Mouse (Mus musculus) mammary gland, adult 2 months (tissue): ENCODE measurements around the gene Noct. TPM values are rescaled to one million over a fixed set of nuclear protein-coding genes. Genes with fewer than 3 reads are reported as not detected.

Experiments
- polyA plus RNA-seq: library from polyadenylated mRNA; depleted of rRNA; stranded (reverse); fragments of >200 nt; gene quantifications from 2 replicates; pipeline ENCODE4 v1.2.3, GENCODE M21; 2012; ENCODE audit warnings: low replicate concordance; rRNA removed

The Noct gene
- 19.4 and 21.1 TPM in 2 replicates for polyA plus RNA-seq

GRCm38 (mm10) chr3:51224363-51225225 is at the start of gene Noct:
Gene Noct, plus strand, starts transcription at chr3:51224447.

Other genes with a start within 250 kb of the Noct start
- gene Elf2, start 116.2 kb downstream of the Noct start, polyA plus RNA-seq: 50.0 and 53.9 TPM in 2 replicates
- gene Mgarp, start 172.3 kb downstream of the Noct start, polyA plus RNA-seq: 0.22 and 0.24 TPM in 2 replicates
- gene Ndufc1, start 184.5 kb downstream of the Noct start, polyA plus RNA-seq: 177 and 181 TPM in 2 replicates
- gene Naa15, start 190.7 kb downstream of the Noct start, polyA plus RNA-seq: 1.7 and 4.9 TPM in 2 replicates